Mouse (Mus musculus) splenic B cell, adult 2 months (primary cell): ENCODE measurements at regions not wholly inside any gene's neighbourhood (a gene's known extent, or its start where the extent isn't known, plus 50 kb on each side); places are given as distances from the start of the nearest gene placed in this dataset.

Experiments
- DNase-seq: peaks from one replicate; pipeline ENCODE4 v3.0.0-alpha.2; 2011; ENCODE audit warnings: low read depth, low spot score
- H3K27me3 ChIP-seq: 2 replicates; pipeline ENCODE4 v1.6.1; 2012; ENCODE audit warnings: mild to moderate bottlenecking, low read length, moderate library complexity, mixed read lengths; ENCODE audit not compliant: control insufficient read depth, poor library complexity, insufficient read depth, severe bottlenecking
- H3K36me3 ChIP-seq: 2 replicates; pipeline ENCODE4 v1.6.1; 2012; ENCODE audit warnings: mild to moderate bottlenecking, low read length, moderate library complexity, mixed read lengths; ENCODE audit not compliant: control insufficient read depth, poor library complexity, insufficient read depth, severe bottlenecking

DNA sequence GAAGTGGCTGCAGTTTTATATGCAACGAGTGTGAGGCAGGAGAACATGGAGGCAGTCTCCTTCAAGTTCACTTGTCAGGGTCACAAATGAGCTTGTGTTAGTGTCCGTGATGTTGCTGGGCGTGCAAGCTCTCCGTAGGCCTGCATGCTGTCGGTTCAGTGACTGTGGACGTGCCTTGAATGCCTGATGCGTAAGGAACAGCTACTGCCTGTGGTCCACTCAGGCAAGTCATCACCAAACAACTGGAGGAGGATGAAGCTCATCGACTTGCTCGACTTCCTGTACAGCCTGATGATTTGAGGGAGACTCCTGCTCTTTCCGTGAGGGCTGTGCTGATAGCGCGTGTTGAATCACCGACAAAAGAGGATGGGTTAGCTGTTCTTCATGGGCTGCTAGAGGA lies 281.9 kb upstream of the Cnr1 start:
- no peak for DNase-seq
- no peaks in the 10 kb centered on the region for H3K36me3 ChIP-seq

GRCm38 (mm10) chr4:33645217-33645616 lies 279.2 kb upstream of the Cnr1 start:
- H3K36me3 ChIP-seq, result no peaks in the 10 kb centered on the region
- no peak for DNase-seq
- no peaks in the 10 kb centered on the region for H3K27me3 ChIP-seq

More for the DNA sequence above, 281.9 kb upstream of the Cnr1 start:
- no peaks in the 10 kb centered on the region for H3K27me3 ChIP-seq

- H3K36me3 ChIP-seq, result no peaks in the 10 kb centered on the region
- H3K27me3 ChIP-seq, result no peaks in the 10 kb centered on the region
- no peak for DNase-seq
Observed at GRCm38 (mm10) chr4:33651292-33651691, 273.1 kb upstream of the Cnr1 start.

- Histone ChIP-seq H3K27me3 (no peaks in the 10 kb centered on the region), H3K36me3 (no peaks in the 10 kb centered on the region)
- no peak for DNase-seq
Observed at GRCm38 (mm10) chr4:33659766-33660165, 264.6 kb upstream of the Cnr1 start.

GRCm38 (mm10) chr4:33660553-33660952 lies 263.8 kb upstream of the Cnr1 start:
- no peaks in the 10 kb centered on the region for H3K36me3 ChIP-seq
- no peak for DNase-seq
- H3K27me3 ChIP-seq, result no peaks in the 10 kb centered on the region

- Histone ChIP-seq H3K27me3 (no peaks in the 10 kb centered on the region), H3K36me3 (no peaks in the 10 kb centered on the region)
- no peak for DNase-seq
Observed at GRCm38 (mm10) chr4:33661862-33662261, 262.5 kb upstream of the Cnr1 start.

DNA sequence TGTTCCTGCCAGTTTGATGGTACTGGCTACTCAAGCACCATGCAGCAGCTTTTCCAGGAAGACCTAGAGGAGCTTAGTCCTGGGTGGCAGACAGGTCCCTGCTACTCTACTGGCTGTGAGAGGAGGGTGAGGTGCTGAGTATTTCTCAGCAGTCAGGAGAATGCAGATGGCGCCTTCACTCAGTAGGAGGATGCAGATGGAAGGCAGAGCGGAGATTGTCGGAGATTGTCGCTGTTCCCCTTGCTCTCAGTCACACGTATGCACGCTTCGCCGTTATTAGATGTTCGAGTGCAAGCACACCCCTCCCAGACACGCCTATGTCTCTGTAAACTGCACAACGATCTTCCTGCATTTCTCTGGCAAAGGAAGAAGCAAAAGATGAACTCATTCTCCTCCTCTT lies 261.4 kb upstream of the Cnr1 start:
- H3K27me3 ChIP-seq, result no peaks in the 10 kb centered on the region
- H3K36me3 ChIP-seq, result no peaks in the 10 kb centered on the region
- DNase-seq, result no peak

GRCm38 (mm10) chr4:33663616-33664473 lies 260.5 kb upstream of the Cnr1 start:
- Histone ChIP-seq H3K36me3 (no peaks in the 10 kb centered on the region), H3K27me3 (no peaks in the 10 kb centered on the region)
- DNase-seq, result no peak

- H3K36me3 ChIP-seq, result no peaks in the 10 kb centered on the region
- no peaks in the 10 kb centered on the region for H3K27me3 ChIP-seq
- no peak for DNase-seq
Observed at GRCm38 (mm10) chr4:33664474-33664822, 259.9 kb upstream of the Cnr1 start.

- H3K36me3 ChIP-seq, result no peaks in the 10 kb centered on the region
- no peaks in the 10 kb centered on the region for H3K27me3 ChIP-seq
- DNase-seq, result no peak
Observed at GRCm38 (mm10) chr4:33665250-33665873, 259.0 kb upstream of the Cnr1 start.

DNA sequence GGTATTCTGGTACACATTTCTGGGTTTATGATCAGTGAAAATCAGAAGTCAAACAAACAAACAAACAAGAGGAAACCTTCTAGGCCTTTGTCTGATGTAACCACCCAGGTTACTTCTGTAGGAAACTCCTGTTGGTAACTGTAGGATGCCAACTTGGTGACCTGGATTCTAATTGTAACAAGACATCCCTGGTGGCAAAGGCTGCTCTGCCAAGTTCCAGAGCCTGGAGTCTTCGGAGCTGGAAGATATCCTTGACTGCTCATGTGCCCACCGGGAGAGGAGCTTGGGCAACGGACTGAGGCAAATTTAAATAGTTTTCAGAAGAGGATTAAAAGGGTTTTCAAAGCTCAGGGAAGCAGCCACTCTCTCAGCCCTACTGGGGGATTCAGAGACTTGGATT lies 256.0 kb upstream of the Cnr1 start:
- Histone ChIP-seq H3K36me3 (no peaks in the 10 kb centered on the region), H3K27me3 (no peaks in the 10 kb centered on the region)
- no peak for DNase-seq

DNA sequence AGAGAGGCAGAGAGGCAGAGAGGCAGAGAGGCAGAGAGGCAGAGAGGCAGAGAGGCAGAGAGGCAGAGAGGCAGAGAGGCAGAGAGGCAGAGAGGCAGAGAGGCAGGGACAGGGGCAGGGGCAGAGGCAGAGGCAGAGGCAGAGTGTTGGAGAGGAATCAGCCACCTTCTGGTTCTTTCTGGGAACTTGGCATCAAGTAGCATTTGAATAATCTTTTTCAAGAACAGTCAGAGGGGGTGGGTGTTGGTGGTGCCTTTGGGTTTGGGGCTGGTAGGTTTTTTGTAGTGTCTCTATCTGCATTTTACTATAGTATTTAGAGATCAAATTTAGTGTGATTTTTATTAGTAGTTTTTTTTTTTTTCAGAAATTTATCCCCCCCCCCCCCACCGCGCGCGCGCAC lies 249.3 kb upstream of the Cnr1 start:
- Histone ChIP-seq H3K36me3 (no peaks in the 10 kb centered on the region), H3K27me3 (no peaks in the 10 kb centered on the region)
- DNase-seq, result no peak

GRCm38 (mm10) chr4:33679351-33679750 lies 245.0 kb upstream of the Cnr1 start:
- H3K36me3 ChIP-seq, result no peaks in the 10 kb centered on the region
- no peak for DNase-seq
- no peaks in the 10 kb centered on the region for H3K27me3 ChIP-seq

DNA sequence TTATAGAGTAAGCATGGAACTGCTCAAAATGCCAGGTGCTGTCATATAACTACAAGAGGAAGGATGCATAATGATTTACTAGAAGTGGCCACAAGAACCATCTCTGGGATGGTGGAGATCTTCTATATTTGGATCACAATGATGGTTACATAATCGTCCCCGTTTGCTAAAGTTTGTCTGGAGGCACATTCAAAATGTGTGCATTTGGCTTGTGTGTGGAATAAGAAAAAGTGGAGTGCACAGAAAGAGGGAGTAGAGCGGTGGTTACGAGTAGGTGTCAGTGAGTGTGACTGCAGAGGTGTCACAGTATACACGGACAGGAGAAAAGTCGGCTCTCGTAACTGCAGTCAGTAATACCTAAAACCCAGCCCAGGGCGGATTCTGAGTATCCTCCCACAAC lies 238.3 kb upstream of the Cnr1 start:
- DNase-seq, result no peak
- H3K36me3 ChIP-seq, result no peaks in the 10 kb centered on the region
- no peaks in the 10 kb centered on the region for H3K27me3 ChIP-seq

DNA sequence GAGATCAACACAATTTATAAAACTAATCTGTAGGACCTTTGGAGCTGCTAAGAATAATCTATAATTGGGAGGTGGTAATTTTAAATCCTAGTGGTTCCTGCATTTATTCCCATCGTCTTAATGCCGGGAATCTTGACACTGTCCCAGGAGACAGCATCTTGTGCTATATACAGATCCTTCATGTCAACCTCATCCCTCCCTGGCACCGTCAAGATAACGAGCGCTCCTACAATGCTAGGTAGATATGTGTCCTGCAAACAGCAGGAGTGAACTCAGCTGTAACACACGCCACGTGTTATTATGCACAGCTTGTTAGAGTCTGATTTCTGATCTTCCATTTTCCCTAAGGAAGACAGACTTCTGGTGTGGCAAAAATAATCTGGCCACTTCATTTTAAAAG lies 237.0 kb upstream of the Cnr1 start:
- no peak for DNase-seq

More for the DNA sequence above, 237.0 kb upstream of the Cnr1 start:
- no peaks in the 10 kb centered on the region for H3K36me3 ChIP-seq
- no peaks in the 10 kb centered on the region for H3K27me3 ChIP-seq
